Mouse (Mus musculus) MEL (cell line): ENCODE results near the gene Scgb2b26. TPM values are rescaled to one million over a fixed set of nuclear protein-coding genes. Genes with fewer than 3 reads are reported as not detected.

Experiments
- DNase-seq: peaks from one replicate; pipeline ENCODE4 v3.0.0; 2011; ENCODE audit warnings: low read depth, low spot score
- H3K27ac ChIP-seq: 2 replicates; pipeline ENCODE4 v1.5.1; 2012; ENCODE audit warnings: low read depth, mild to moderate bottlenecking, control low read depth, low read length, moderate library complexity; ENCODE audit not compliant: control insufficient read depth
- H3K27me3 ChIP-seq, 2 experiments: fragments of 150-350 bp in 1 of 2; sonication (generic) in 1 of 2; 2 replicates each; pipeline ENCODE4 v1.6.1; 2012; ENCODE audit warnings: low read length in 2 of 2, mild to moderate bottlenecking in 2 of 2, improper control_type of control experiment in 1 of 2, moderate library complexity in 1 of 2; ENCODE audit not compliant: insufficient read depth in 2 of 2, control insufficient read depth in 1 of 2
- H3K36me3 ChIP-seq, 2 experiments: 2 replicates each; pipeline ENCODE4 v1.6.1; 2012 to 2014; ENCODE audit warnings: low read length in 2 of 2, improper control_type of control experiment in 1 of 2, inconsistent platforms in 1 of 2, mild to moderate bottlenecking in 1 of 2; ENCODE audit not compliant: insufficient read depth in 2 of 2, control insufficient read depth in 1 of 2
- H3K4me1 ChIP-seq, 2 experiments: fragments of 150-350 bp in 1 of 2; sonication (generic) in 1 of 2; 2 replicates each; pipeline ENCODE4 v1.6.1; 2012; ENCODE audit warnings: low read length in 2 of 2, improper control_type of control experiment in 1 of 2, mild to moderate bottlenecking in 1 of 2; ENCODE audit not compliant: insufficient read depth in 2 of 2, control insufficient read depth in 1 of 2
- H3K4me3 ChIP-seq, 2 experiments: fragments of 150-350 bp in 1 of 2; sonication (generic) in 1 of 2; 2 replicates each; pipeline ENCODE4 v1.5.1; 2012; ENCODE audit warnings: low read depth in 2 of 2, low read length in 2 of 2, mild to moderate bottlenecking in 2 of 2, moderate library complexity in 2 of 2, control low read depth in 1 of 2, improper control_type of control experiment in 1 of 2; ENCODE audit not compliant: control insufficient read depth in 1 of 2, insufficient read depth in 1 of 2
- H3K79me2 ChIP-seq: 2 replicates; pipeline ENCODE4 v1.6.1; 2012; ENCODE audit warnings: mild to moderate bottlenecking, low read length, moderate library complexity; ENCODE audit not compliant: control insufficient read depth, poor library complexity, insufficient read depth
- H3K9ac ChIP-seq: 2 replicates; pipeline ENCODE4 v1.6.1; 2012; ENCODE audit warnings: low read depth, mild to moderate bottlenecking, control low read depth, low read length, moderate library complexity; ENCODE audit not compliant: control insufficient read depth, poor library complexity, severe bottlenecking
- H3K9me3 ChIP-seq: fragments of 150-350 bp; sonication (generic); replicated peaks from 2 replicates; pipeline ENCODE4 v1.6.1; 2012; ENCODE audit warnings: mild to moderate bottlenecking, low read length, improper control_type of control experiment, moderate library complexity; ENCODE audit not compliant: insufficient read depth
- CHD1 ChIP-seq: IDR thresholded peaks from 2 replicates; pipeline ENCODE4 v1.6.1; 2012; ENCODE audit warnings: low read depth, mild to moderate bottlenecking, inconsistent platforms, low read length, improper control_type of control experiment
- CHD2 ChIP-seq: IDR thresholded peaks from 2 replicates; pipeline ENCODE4 v1.6.1; 2011; ENCODE audit warnings: low read length, improper control_type of control experiment
- ELF1 ChIP-seq: IDR thresholded peaks from 2 replicates; pipeline ENCODE4 v1.6.1; 2014; ENCODE audit warnings: low read depth, mild to moderate bottlenecking, inconsistent platforms, low read length, improper control_type of control experiment, moderate library complexity
- MAX ChIP-seq: IDR thresholded peaks from 2 replicates; pipeline ENCODE4 v1.6.1; 2011; ENCODE audit warnings: low read length, improper control_type of control experiment
- NELFE ChIP-seq: IDR thresholded peaks from 2 replicates; pipeline ENCODE4 v1.6.1; 2011; ENCODE audit warnings: low read depth, low read length, improper control_type of control experiment
- RAD21 ChIP-seq: IDR thresholded peaks from 2 replicates; pipeline ENCODE4 v1.6.1; 2011; ENCODE audit warnings: mild to moderate bottlenecking, low read depth, low read length, improper control_type of control experiment
- TBP ChIP-seq: IDR thresholded peaks from 2 replicates; pipeline ENCODE4 v1.8.0; 2011; ENCODE audit warnings: low read depth, low read length, improper control_type of control experiment
- UBTF ChIP-seq: IDR thresholded peaks from 2 replicates; pipeline ENCODE4 v1.6.1; 2012; ENCODE audit warnings: low read depth, mild to moderate bottlenecking, inconsistent platforms, low read length, improper control_type of control experiment, moderate library complexity, borderline replicate concordance; ENCODE audit not compliant: insufficient read depth
- USF1 ChIP-seq: IDR thresholded peaks from 2 replicates; pipeline ENCODE4 v1.6.1; 2014; ENCODE audit warnings: low read depth, mild to moderate bottlenecking, inconsistent platforms, low read length, improper control_type of control experiment, moderate library complexity
- ZNF384 ChIP-seq: IDR thresholded peaks from 2 replicates; pipeline ENCODE4 v1.6.1; 2012; ENCODE audit warnings: low read depth, mild to moderate bottlenecking, inconsistent platforms, low read length, improper control_type of control experiment
- polyA plus RNA-seq, 2 experiments: library from polyadenylated mRNA; stranded (reverse) in 1 of 2; unstranded in 1 of 2; fragments of >175 nt in 1 of 2; fragments of >200 nt in 1 of 2; gene quantifications; 2 replicates each; pipeline versions ENCODE4 v1.2.1 to v1.2.4; 2012; ENCODE audit warnings: low replicate concordance in 2 of 2, low read depth in 1 of 2; ENCODE audit not compliant: insufficient read length in 2 of 2, insufficient read depth in 1 of 2, missing spikeins in 1 of 2
- total RNA-seq: library from RNA; depleted of rRNA; stranded (reverse); fragments of 300-350 nt; gene quantifications from 2 replicates; pipeline ENCODE4 v1.2.3, GENCODE M21; 2012; rRNA removed

The Scgb2b26 gene
- total and polyA plus RNA-seq, 3 experiments, result not detected

- no peaks in the 10 kb centered on the region for H3K27me3 ChIP-seq
- H3K9ac ChIP-seq, result no peak overlapping the region
- H3K36me3 ChIP-seq, result no peaks in the 10 kb centered on the region
- no peaks in the 10 kb centered on the region for H3K79me2 ChIP-seq
- no peaks in the 10 kb centered on the region for H3K4me1 ChIP-seq
- H3K4me3 ChIP-seq, result no peak overlapping the region
- TF ChIP-seq USF1, result no peak
- no peak for TF ChIP-seq NELFE
- TF ChIP-seq ELF1, result no peak
- no peak for TF ChIP-seq ZNF384
- no peak for TF ChIP-seq UBTF
- TF ChIP-seq MAX, result no peak
- no peak for DNase-seq
- no peaks in the 10 kb centered on the region for H3K9me3 ChIP-seq
- H3K27ac ChIP-seq, result no peak overlapping the region
These were observed 44.0 kb downstream of the Scgb2b26 start for GRCm38 (mm10) chr7:33900803-33901202.

GRCm38 (mm10) chr7:33900007-33900406, 44.8 kb downstream of the Scgb2b26 start:
- H3K36me3 ChIP-seq, result no peaks in the 10 kb centered on the region
- H3K27me3 ChIP-seq, result no peaks in the 10 kb centered on the region
- no peaks in the 10 kb centered on the region for H3K79me2 ChIP-seq
- H3K9ac ChIP-seq, result no peak overlapping the region
- DNase-seq, result no peak
- no peaks in the 10 kb centered on the region for H3K9me3 ChIP-seq
- no peak for TF ChIP-seq RAD21
- no peak for TF ChIP-seq CHD2
- TF ChIP-seq MAX, result no peak
- no peak for TF ChIP-seq CHD1
- no peak for TF ChIP-seq TBP
- no peaks in the 10 kb centered on the region for H3K4me1 ChIP-seq
- H3K27ac ChIP-seq, result no peak overlapping the region
- no peak overlapping the region for H3K4me3 ChIP-seq

Other genes starting within 250 kb of the Scgb2b26 start
- gene Scgb2b24, start 205.7 kb downstream of the Scgb2b26 start, total RNA-seq, result not detected in 2 replicates
- gene Scgb2b24, start 205.7 kb downstream of the Scgb2b26 start, polyA plus RNA-seq, result not detected
- not detected in 2 replicates for gene Scgb1b24, start 201.2 kb downstream of the Scgb2b26 start, total RNA-seq
- not detected for gene Scgb1b24, start 201.2 kb downstream of the Scgb2b26 start, polyA plus RNA-seq
- not detected in 2 replicates for gene Scgb2b27, start 68.9 kb upstream of the Scgb2b26 start, total RNA-seq
- not detected for gene Scgb2b27, start 68.9 kb upstream of the Scgb2b26 start, polyA plus RNA-seq
- gene Scgb1b27, start 76.4 kb upstream of the Scgb2b26 start, total RNA-seq, result not detected in 2 replicates
- not detected for gene Scgb1b27, start 76.4 kb upstream of the Scgb2b26 start, polyA plus RNA-seq
- not detected in 2 replicates for gene Scgb1b30, start 150.4 kb upstream of the Scgb2b26 start, total RNA-seq
- gene Scgb1b30, start 150.4 kb upstream of the Scgb2b26 start, polyA plus RNA-seq, result not detected
- not detected in 2 replicates for gene Wtip, start 188.2 kb upstream of the Scgb2b26 start, total RNA-seq
- gene Wtip, start 188.2 kb upstream of the Scgb2b26 start, polyA plus RNA-seq, result not detected
- 207 and 210 TPM in 2 replicates for gene Uba2, start 224.6 kb upstream of the Scgb2b26 start, total RNA-seq
- gene Uba2, start 224.6 kb upstream of the Scgb2b26 start, polyA plus RNA-seq, result 100 to 1,000 TPM in 1 of 2 experiments, not detected in 1; 201 TPM